In the genomic region with DNA sequence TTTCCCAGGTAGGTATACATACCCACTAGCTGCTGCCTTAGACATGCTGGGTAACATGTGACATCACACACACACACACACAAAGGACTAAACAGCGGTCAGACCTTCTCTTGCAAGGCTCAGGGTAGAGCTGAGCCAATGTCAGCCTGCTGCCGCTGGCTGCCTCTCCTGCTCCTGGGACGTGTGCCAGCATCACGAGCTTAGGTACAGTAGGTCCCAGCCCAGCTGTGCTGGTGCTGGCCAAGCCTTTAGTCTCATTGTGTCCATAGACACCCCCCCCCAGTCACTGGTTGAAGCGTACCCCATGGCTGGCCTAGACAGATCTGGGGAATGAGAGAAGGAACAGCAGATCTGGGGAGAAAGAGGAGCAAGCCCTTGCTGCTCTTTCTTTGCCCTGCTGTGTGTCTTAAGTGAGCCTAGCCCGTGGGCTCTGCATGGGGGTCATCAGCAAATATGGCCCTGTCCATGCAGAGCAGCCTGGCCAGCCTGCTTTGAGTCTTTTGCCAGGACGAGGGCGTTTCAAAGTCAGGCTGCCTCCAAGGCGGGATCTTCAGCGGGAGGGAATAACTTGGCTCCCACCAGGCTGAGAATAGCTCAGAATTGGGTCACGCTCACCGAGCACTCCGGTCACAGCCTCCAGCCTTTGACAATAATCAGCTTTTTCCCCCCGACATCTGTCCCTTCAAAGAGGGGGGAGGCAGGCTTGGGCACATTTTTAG, we compare ENCODE assay signal across 7 mouse cellular contexts. TPM values are rescaled to one million over a fixed set of nuclear protein-coding genes. Genes with fewer than 3 reads are reported as not detected.
DNase-seq lines count a peak whose midpoint lies in the region; ATAC-seq lines count a peak whose summit lies in the region.

No protein-coding gene starts in this region.

- WGBS in hindbrain, embryonic 11.5 days: 28% methylated on average over 14 of the region's 14 CpGs
- 19% methylated on average over 14 of the region's 14 CpGs for WGBS in neural tube, embryonic 14.5 days

- no peaks in the 10 kb centered on the region for H3K9me3 ChIP-seq in hindbrain, embryonic 11.5 days (ENCODE audit: control insufficient read depth, low read length)
- no peaks in the 10 kb centered on the region for H3K9me3 ChIP-seq in neural tube, embryonic 14.5 days (ENCODE audit: control insufficient read depth, low read length)

- H3K36me3 ChIP-seq in hindbrain, embryonic 11.5 days (ENCODE audit: control insufficient read depth, insufficient read depth, low read length): no peaks in the 10 kb centered on the region
- no peaks in the 10 kb centered on the region for H3K36me3 ChIP-seq in neural tube, embryonic 14.5 days (ENCODE audit: control insufficient read depth, insufficient read depth, low read length)

- ATAC-seq in cerebellum, adult (ENCODE audit: insufficient number of reproducible peaks, low FRiP score, low TSS enrichment): peak; percentile 71
- ATAC-seq in hindbrain, embryonic 11.5 days (ENCODE audit: low FRiP score): no peak
- peak; percentile 55; the same call in 1 of the 2 replicates for ATAC-seq in neural tube, embryonic 14.5 days (ENCODE audit: low read depth)
- no peak for ATAC-seq in megakaryocyte progenitor cell, adult 5-6 weeks (replicated peaks; ENCODE audit: poor library complexity)

- H3K4me2 ChIP-seq in hindbrain, embryonic 11.5 days (replicated peaks; ENCODE audit: low read depth, low read length): no peak overlapping the region
- H3K4me2 ChIP-seq in neural tube, embryonic 14.5 days (ENCODE audit: low read depth, low read length): no peak overlapping the region

- H3K27ac ChIP-seq in hindbrain, embryonic 11.5 days (ENCODE audit: low read depth, low read length): peak overlapping the region; percentile 75
- peak overlapping the region; percentile 82 for H3K27ac ChIP-seq in neural tube, embryonic 14.5 days (ENCODE audit: low read depth, low read length)

- DNase-seq in adrenal gland, adult 18-20 months (ENCODE audit: low spot score in 2 of 2): peak; percentile 46 to 65
- DNase-seq in gastrocnemius, adult 18-20 months (ENCODE audit: low spot score): peak; percentile 78
- no peak for DNase-seq in hindbrain, embryonic 11.5 days (ENCODE audit: low spot score)
- DNase-seq in layer of hippocampus, adult 9-11 months: peak; percentile 84

- no peaks in the 10 kb centered on the region for H3K27me3 ChIP-seq in hindbrain, embryonic 11.5 days (ENCODE audit: control insufficient read depth, insufficient read depth, low read length)
- H3K27me3 ChIP-seq in neural tube, embryonic 14.5 days (ENCODE audit: control insufficient read depth, insufficient read depth, low read length): no peaks in the 10 kb centered on the region

- no peak overlapping the region for H3K4me3 ChIP-seq in hindbrain, embryonic 11.5 days (ENCODE audit: low read depth, low read length)
- no peak overlapping the region for H3K4me3 ChIP-seq in neural tube, embryonic 14.5 days (ENCODE audit: low read depth, low read length)

- peaks cover 23% of the 10 kb centered on the region for H3K4me1 ChIP-seq in hindbrain, embryonic 11.5 days (replicated peaks; ENCODE audit: control insufficient read depth, insufficient read depth, low read length)
- H3K4me1 ChIP-seq in neural tube, embryonic 14.5 days (ENCODE audit: control insufficient read depth, insufficient read depth, low read length): peaks cover 17% of the 10 kb centered on the region

- peak overlapping the region; percentile 40 for H3K9ac ChIP-seq in hindbrain, embryonic 11.5 days (ENCODE audit: low read depth, low read length)
- no peak overlapping the region for H3K9ac ChIP-seq in neural tube, embryonic 14.5 days (replicated peaks; ENCODE audit: low read depth, low read length)

RNA-seq across cellular contexts. Expression of gene Trmt61a, which starts 9.6 kb away (rescaled TPM):
- total RNA-seq in adrenal gland, adult 18-20 months (2021): 10 to 100 TPM; 16.3 to 20.1 TPM
- total RNA-seq in gastrocnemius, adult 18-20 months (2021): 1 to 10 TPM; 2.4 to 3.9 TPM
- 4.5 and 5.0 TPM in 2 replicates for polyA plus RNA-seq in hindbrain, embryonic 11.5 days (2014; fragmentation: Nextera tagmentation; extraction: Ambion mirVana)
- polyA plus RNA-seq in neural tube, embryonic 14.5 days (2014; fragmentation: Nextera tagmentation; extraction: Ambion mirVana): 4.3 and 5.0 TPM in 2 replicates
- total RNA-seq in megakaryocyte progenitor cell, adult 5-6 weeks (2015): 8.6 and 8.8 TPM in 2 replicates
- 8.0 and 11.2 TPM in 2 replicates for total RNA-seq in megakaryocyte progenitor cell, adult 5-6 weeks (2017)

RNA-seq across cellular contexts. Expression of gene Ckb, which starts 15.4 kb away (rescaled TPM):
- 10 to 100 TPM; 45.2 to 76.0 TPM for total RNA-seq in adrenal gland, adult 18-20 months (2021)
- total RNA-seq in gastrocnemius, adult 18-20 months (2021): 10 to 100 TPM in 1 of 2 experiments, 1 to 10 TPM in 1; 5.9 to 12.2 TPM
- polyA plus RNA-seq in hindbrain, embryonic 11.5 days (2014; fragmentation: Nextera tagmentation; extraction: Ambion mirVana): 2,103 and 2,160 TPM in 2 replicates
- 1,430 and 1,628 TPM in 2 replicates for polyA plus RNA-seq in neural tube, embryonic 14.5 days (2014; fragmentation: Nextera tagmentation; extraction: Ambion mirVana)
- total RNA-seq in megakaryocyte progenitor cell, adult 5-6 weeks (2015): 0.85 and 1.8 TPM in 2 replicates
- total RNA-seq in megakaryocyte progenitor cell, adult 5-6 weeks (2017): 2.0 and 4.1 TPM in 2 replicates

RNA-seq across cellular contexts. Expression of gene Bag5, which starts 25.5 kb away (rescaled TPM):
- 10 to 100 TPM; 43.1 to 43.7 TPM for total RNA-seq in adrenal gland, adult 18-20 months (2021)
- 10 to 100 TPM; 16.0 to 16.9 TPM for total RNA-seq in gastrocnemius, adult 18-20 months (2021)
- polyA plus RNA-seq in hindbrain, embryonic 11.5 days (2014; fragmentation: Nextera tagmentation; extraction: Ambion mirVana): 61.5 and 63.3 TPM in 2 replicates
- 68.1 and 71.8 TPM in 2 replicates for polyA plus RNA-seq in neural tube, embryonic 14.5 days (2014; fragmentation: Nextera tagmentation; extraction: Ambion mirVana)
- 23.6 and 25.8 TPM in 2 replicates for total RNA-seq in megakaryocyte progenitor cell, adult 5-6 weeks (2015)
- total RNA-seq in megakaryocyte progenitor cell, adult 5-6 weeks (2017): 29.2 and 46.3 TPM in 2 replicates

RNA-seq across cellular contexts. Expression of gene Apopt1, which starts 25.6 kb away (rescaled TPM):
- total RNA-seq in adrenal gland, adult 18-20 months (2021): 10 to 100 TPM; 61.0 to 61.3 TPM
- total RNA-seq in gastrocnemius, adult 18-20 months (2021): 10 to 100 TPM; 40.5 to 43.5 TPM
- 52.5 and 54.2 TPM in 2 replicates for polyA plus RNA-seq in hindbrain, embryonic 11.5 days (2014; fragmentation: Nextera tagmentation; extraction: Ambion mirVana)
- polyA plus RNA-seq in neural tube, embryonic 14.5 days (2014; fragmentation: Nextera tagmentation; extraction: Ambion mirVana): 65.7 and 69.6 TPM in 2 replicates
- 67.5 and 72.1 TPM in 2 replicates for total RNA-seq in megakaryocyte progenitor cell, adult 5-6 weeks (2015)
- total RNA-seq in megakaryocyte progenitor cell, adult 5-6 weeks (2017): 54.7 and 55.7 TPM in 2 replicates

Comparison
In these comparisons a context has a peak if more than half of its experiments do, and no peak if none do; other contexts are left out.
1. ATAC-seq: peak in cerebellum, adult (single experiment) and neural tube, embryonic 14.5 days (single experiment); none in hindbrain, embryonic 11.5 days (single experiment) and megakaryocyte progenitor cell, adult 5-6 weeks (single experiment).